Mouse (Mus musculus) R1 (cell line): ENCODE measurements around the gene Actr6.
"Not testable (repeated sequence)": the region's sequence is repeated elsewhere in the genome, so short reads cannot be mapped to it uniquely, and the experiment has no call there.

Source experiments
- DNase-seq: peaks from one replicate; pipeline ENCODE4 v3.0.0-alpha.2; 2018; ENCODE audit warnings: low read depth, low spot score

Gene Actr6

DNA sequence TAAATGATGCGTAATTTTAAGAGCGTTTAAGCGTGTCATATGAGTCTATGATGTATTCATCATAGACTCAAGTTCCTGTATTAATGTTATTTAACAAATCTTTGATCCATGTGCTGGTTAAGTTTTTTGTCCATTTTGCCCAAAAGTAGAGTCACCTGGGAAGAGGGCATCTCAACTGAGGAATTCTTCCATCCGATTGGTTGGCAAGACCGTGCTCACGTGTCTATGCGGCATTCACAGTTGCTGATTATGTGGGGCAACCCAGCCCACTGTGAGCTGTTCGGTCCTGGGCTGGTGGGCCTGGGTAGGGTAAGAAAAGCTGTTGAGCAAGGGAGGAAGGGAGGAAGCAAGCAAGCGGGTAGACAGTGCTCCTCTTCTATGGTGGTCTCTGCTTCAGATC is 6.3 kb upstream of the Actr6 start:
- DNase-seq = no peak

DNA sequence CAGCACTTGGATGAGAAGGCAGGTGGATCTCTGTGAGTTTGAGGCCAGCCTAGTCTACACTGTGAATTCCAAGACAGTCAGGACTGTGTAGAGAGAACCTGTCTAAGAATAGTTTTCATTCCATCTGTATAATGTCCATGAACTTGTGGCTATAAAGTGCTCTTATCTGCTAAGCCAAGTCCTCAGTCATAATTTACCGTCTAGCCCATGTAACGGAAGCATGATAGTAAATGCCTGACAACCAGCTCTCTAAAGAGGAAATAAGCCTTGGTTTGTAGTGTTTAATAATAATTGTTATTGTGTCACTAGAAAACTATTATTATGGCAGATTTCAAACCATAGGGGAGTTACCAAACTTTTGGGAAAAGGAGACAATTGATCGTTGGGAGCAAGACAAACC is 5.8 kb upstream of the Actr6 start:
- no peak for DNase-seq

DNA sequence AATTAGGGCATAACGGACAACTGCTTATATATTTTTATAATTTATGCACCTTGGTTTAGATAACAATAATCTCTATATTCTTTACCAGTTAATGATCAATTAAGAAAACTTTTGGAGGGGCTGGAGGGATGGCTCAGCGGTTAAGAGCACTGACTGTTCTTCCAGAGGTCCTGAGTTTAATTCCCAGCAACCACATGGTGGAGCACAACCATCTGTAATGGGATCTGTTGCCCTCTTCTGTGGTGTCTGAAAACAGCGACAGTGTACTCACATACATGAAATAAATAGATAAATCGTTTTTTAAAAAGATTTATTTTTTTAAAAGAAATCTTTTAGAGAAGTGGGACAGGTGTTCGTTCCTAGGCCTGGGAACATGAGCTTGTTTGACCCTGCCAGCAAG is 5.0 kb upstream of the Actr6 start:
- DNase-seq = no peak

DNA sequence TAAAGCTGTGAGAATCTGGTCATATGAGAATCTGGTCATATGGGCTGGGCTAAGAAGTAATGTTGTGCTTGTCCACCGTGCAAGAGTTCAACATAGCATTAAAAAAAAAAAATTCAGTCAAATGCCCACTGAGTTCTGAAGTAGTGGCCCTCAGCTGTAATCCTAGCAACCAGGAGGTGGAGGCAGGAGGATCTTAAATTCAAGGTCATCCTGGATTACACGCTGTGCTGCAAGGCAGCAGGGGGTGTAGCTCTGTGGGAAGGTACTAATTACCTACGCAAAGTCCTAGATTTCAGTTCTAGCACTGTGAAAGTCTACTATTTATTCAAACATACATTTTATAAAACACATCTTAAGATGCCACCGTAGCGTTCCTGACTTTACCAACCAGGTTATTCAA is 754 bp downstream of the Actr6 start:
- peak; percentile 53 for DNase-seq

DNA sequence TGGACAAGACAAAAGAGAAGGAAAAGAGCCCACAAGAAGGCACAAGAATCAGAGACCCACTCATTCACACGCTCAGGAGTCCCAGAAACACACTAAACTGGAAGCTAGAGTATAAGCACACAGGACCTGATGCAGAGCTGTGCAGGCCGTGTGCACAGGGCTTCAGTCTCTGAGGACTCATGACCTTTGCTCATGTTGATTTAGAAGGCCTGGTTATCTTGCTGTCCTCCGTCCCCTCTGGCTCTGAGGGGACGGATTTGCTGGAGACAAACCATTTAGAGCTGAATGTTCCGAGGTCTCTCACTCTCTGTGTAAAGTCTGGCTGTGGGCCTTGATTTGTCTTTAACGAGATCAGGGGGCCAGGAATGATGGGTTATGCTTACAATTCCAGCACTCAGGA is 1.7 kb downstream of the Actr6 start:
- DNase-seq = no peak

DNA sequence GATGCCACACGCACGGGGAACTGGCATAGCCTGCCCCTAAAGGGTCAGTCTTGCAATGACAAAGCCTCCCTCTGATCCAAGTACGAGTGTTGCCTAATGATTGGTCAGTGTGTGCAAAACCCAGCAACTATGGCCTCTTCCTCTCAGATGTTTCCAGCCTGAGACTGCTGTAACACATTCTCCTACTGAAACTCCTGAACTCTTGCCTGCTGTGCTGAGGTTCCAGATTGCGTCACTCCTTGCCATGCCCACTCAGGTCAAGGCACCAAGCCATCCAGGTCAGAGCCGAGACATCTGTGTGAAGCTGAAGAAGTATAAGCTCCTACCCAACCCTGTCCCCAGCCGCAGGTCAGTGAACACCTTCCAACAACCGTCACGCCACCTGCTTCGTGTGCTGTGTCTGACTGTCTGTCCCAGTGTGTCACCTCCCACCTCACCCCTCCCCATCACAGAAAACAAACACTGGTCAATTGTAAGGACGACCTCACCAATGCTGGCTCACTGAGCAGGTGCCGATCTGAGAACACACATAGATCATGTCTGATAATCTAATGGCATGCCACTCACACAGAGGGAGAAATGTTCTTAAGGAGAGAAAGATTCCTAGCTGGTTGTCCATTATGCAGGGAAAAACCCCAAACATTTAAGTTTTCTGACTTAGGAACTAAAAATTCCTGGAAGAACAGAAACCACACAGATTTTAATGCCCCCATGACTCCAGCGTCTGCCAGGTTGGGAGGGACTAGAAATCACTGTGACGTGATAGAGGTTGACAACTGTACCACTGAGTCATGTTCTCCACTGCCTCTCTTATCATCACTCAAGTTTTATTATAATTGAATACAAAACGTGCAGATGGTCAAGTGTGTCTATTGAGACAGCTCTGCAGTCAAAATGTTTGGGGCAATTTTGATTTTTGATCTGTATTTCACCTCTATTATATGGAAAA is 9.6 kb downstream of the Actr6 start:
- no peak for DNase-seq

DNA sequence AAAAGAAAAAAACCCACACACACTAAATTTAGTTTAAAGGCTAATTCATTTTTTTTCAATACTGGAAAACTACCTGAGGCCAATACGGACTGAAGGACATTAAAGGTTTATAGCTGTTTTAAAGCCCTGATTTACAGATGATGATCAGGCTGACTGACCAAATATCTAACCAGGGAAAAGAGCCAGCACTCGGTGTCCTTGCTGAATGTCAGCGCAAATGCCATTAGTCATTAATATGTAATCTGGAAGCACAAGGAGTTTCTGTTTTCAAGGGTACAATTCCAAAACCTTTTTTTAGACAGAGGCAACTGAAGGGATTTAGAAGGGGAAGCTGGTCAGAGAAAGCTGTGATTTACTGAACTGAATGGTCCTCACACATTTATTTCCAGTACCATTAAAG is 11.3 kb downstream of the Actr6 start:
- no peak for DNase-seq

DNA sequence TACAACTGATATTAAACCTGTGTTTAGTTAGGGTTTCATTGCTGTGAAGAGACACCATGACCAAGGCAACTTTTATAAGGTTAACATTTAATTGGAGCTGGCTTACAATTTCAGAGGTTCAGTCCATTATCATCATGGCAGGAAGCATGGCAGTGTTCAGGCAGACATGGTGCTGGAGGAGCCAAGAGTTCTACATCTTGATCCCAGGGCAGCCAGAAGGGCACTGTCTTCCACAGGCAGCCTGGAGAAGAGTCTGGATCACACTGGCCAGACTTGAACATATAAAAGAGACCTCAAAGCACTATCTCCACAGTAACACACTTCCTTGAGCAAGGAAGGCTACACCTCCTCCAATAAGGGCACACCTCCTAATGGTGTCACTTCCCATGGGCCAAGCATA is 11.8 kb downstream of the Actr6 start:
- DNase-seq = no peak

DNA sequence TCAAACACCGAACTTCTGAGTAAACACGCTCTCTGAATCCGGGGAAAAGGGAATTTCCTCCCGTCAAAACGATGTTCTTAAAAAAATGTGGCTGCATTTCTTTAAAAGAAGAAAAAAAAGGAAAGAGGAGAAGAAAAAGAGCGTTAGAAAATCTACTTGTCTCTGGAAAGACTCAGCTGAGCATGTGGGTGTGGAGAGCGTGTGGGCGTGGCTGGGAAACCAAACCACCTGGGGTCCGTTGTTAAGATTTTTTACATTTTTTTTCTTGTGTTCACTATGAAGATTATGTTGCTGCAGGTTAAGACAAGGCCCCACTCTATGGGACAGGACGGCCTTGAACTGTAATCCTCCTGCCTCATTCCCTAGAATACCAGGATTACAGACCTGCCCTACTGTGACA is 17.2 kb downstream of the Actr6 start:
- peak; percentile 25 for DNase-seq

DNA sequence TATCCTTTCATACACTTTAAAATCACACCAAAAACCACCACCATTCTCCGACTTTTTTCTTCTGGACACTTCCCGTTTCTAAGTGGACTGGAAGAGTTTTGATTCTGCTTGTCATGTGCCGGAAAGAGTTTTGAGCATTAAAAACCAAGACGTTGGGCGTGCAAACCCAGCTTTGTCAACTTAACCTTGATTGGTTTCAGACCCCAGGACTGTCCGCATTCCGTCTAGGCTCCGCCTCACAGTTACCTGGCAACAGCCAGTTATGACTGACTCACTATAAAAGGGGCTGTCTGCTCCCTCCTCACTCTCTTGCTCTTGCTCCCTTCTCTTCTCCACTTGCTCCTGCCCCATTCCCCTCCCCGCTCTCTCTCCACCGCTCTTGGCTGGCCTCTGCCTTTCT is 23.4 kb downstream of the Actr6 start:
- DNase-seq = peak; percentile 57

DNA sequence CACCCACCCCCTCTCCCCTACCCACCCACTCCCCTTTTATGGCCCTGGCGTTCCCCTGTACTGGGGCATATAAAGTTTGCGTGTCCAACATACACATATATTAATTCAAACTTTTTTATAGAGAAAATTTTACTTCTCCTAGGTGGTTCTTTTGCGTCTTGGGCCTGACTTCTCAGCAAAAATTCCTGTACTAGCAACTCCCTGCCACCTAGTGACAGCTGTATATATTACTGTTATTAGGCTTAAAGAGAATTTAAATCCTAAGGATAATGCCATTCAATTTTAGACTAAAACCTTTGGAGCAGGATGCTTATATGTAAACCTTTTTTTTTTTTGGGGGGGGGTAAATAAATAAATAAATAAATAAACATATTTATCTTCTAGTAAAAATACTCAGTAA is 24.7 kb downstream of the Actr6 start:
- no peak for DNase-seq

DNA sequence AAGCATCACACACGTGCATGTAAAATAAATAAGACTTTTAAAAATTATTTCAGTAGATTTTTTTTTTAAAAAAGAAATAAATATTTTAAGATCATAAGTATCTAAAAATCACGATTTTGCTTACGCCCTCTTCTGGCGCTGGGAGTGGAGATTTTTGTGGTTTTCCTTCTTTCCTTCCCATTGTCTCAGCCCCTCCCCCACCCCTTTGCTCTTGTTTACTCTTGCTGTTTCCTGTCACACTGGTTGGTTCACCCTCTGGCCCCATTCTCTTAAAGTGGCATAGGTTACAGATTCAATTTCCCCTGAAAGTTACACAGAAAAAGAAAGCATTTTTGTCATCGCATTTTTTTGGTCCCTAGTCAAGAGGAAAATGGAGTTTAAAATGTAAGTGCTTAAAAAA is 29.1 kb downstream of the Actr6 start:
- peak; percentile 44 for DNase-seq

DNA sequence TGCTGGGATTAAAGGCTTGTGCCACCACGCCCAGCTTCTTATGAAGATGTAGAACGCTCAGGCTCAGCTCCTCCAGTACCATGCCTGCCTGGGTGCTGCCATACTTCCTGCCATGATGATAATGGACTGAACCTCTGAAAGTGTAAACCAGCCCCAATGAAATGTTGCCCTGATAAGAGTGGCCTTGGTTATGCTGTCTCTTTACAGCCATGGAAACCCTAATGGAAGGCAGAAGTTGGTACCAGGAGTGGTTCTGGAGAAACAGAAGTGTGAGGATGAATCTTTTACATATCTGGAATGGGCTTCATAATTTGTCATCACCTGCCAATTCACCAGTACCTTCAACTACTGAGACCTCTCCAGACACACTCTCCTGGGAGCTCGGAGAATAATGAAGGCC is 34.1 kb downstream of the Actr6 start:
- DNase-seq = no peak

DNA sequence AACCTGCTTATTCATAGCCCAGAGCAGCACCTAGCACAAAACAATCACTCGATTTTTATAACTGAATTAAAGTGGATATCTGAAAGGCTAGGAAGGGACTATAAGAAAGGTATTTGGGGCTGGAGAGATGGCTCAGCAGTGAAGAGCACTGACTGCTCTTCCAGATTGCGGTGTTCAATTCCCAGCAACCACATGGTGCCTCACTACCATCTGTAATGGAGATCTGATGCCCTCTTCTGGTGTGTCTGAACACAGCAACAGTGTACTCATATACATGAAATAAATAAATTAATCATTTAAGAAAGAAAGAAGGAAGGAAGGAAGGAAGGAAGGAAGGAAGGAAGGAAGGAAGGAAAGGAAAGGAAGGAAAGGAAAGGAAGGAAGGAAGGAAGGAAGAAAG is 35.8 kb downstream of the Actr6 start:
- not testable (repeated sequence) for DNase-seq

DNA sequence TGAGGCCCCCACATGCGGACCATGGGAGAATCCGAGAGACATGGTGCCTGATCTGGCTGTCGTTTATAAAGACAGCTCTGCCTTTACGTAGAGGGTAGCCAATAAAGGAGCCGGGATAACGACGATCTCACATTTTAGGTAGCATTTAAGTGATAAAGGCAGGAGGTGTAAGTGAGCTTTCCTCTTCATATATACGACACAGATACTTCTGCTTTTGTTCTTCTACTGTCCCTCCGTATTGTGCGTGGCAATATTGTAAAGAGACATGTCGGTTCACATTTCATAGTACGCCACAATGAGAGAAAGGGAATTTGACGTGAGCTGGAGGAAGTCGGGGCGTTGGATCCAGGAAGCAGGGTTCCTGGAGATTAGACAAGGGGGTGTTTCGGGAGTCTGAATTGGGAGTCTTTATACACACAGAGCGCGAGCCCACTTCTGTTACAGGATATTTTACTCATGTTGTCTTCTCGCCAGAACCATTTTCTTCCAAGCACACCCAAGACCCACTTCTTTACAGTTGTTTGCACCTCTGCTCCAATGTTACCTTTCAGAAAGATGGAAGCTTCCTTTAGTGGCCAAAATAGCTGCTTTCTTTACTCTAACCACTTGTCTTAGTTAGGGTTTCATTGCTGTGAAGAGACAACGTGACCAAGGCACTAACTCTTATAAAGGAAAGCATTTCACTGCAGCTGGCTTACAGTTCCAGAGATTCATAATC is 36.7 kb downstream of the Actr6 start:
- no peak for DNase-seq

DNA sequence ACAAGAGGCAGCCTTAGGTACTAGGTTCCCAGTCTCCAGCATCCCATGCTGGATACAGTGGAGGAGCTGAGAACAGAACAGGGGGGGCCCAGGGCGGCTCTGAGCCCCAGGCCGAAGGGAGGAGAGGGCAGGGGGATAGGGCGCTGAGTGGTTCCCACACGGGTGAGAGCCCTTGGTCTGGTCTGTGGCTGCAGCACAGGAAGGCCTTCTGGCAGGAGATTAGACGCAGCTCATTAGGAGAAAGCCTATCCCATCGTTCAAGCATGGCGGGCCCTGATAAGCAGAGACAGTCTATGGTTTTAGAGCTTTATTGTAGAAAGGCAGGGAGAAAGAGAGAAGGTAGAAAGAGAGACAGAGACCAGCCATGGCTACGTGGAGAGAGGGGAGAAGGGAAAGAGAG is 42.1 kb downstream of the Actr6 start:
- DNase-seq = no peak

DNA sequence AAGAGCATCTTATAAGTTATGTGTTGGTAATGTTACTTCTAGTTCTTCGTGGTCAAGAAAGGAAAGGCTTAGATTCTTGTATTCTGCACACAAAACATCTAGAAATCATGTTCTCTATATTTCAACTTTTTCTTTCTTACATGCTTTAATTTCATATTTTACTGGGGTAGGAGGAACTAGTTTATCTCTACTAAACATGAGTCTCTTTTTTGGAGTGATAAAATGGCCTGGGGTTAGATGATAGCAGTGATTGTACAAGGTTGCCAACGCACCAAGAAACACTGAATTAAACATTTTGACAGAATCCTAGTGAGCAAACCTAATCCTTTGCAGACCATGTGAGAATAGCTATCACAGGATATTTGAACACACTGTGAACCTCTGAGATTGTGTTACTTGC is 44.6 kb downstream of the Actr6 start:
- DNase-seq = no peak

DNA sequence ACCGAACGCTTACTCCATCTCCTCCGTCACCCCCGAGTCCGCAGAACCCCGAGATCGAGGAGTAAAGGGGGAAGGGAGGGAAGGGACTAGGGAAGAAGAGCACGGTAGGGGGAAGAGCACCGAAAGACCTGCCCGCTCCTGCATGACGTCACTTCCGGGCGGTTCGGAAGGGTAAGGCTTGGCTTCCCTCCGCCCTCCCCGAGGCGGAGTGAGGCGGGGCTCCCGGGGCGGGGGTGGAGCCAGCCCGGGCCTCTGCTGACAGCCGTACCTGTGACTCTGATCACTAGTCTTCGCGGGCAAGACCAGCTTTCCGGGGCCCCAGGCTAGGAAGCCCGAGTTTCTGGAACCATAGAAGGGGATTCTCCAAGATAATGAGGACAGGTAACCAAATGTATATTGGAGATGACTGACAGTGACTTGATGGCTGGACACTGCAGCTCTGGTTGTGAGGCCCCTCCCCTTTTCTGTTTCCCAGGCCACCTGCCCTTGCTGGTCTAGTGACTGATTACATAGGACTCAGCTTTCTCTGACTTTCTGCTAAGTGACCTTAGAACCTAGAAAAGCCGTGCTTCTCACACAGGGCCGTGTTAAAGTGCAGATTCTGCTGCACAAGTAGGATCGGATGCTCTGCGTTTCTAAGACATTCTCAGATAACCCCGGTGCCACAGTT is 45.8 kb downstream of the Actr6 start, which contains the start of gene Scyl2:
TSS of gene Scyl2 (minus strand) at position 147 of the 670 bp plus-strand sequence.
- peak; percentile 94 for DNase-seq

DNA sequence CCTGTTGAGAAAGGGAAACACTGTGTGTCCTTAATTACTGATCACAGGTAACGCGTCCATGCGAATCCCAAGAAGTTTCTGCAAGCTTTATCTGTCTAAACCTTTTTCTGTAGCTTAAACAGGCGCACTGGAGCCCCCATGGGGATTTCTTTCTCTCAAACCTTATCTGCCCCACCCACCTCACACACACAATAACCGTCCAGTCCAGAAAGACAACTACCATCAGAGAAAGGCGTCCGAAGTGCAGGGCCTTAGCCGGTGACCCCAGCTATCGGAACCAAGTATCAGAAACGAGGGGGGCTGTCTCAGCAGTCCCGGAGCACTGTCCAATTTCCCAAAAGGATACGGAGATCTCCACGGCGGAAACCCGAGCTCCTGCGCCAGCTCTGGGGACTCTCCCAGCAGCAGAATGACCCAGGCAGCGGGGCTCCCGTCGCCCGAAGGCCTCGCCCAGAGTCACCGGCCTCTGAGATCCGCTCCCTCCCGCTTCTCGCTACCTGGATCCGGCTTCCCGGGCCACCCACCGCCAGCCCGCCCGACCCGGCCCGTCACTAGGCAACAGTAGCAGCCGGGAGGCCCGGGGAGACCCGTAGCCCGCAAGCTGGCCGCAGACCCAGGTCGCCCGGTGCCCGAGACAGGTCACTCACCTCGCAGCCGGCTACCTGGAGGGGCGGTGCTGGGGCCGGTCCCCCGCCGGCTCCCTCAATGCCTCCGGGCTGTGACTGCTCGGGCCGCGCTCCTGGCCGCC is 46.5 kb downstream of the Actr6 start:
- DNase-seq = peak; percentile 23

DNA sequence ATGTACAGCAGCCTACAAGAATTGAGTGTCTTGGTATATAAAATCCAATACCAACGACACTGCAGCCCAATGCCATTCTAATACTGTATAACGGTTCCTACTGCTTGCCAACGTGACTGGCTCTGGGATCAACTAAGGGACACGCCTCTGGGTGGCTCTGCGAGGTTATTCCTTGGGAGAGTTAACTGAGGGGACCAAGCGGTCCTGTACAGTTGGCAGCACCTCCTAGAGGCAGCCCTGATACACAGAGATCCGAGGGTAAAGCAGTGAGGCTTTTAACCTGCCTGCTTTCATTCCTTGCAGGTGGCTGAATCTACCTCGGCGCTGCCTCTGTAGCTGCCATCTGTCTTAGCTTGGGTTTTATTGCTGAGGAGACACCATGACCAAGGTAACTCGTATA is 49.1 kb downstream of the Actr6 start:
- peak; percentile 50 for DNase-seq

DNA sequence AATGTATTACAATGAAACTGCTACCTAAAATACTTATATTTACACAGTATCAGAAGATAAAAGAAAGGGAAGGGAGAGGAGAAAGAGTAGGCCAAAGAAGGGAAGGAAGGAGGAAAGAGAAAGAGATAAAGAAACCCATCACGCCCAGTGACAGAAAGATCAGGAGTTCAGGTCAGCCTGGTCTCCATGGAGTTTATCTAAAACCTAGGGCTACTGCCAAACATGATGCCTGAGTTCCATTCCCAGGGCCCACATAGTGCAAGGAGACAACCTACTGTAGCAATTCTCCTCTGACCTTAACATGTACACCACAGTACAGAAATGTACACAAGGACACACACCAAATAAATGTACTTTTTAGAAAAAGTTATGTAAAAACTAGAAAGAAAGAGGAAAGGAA is 49.9 kb downstream of the Actr6 start:
- DNase-seq = no peak

DNA sequence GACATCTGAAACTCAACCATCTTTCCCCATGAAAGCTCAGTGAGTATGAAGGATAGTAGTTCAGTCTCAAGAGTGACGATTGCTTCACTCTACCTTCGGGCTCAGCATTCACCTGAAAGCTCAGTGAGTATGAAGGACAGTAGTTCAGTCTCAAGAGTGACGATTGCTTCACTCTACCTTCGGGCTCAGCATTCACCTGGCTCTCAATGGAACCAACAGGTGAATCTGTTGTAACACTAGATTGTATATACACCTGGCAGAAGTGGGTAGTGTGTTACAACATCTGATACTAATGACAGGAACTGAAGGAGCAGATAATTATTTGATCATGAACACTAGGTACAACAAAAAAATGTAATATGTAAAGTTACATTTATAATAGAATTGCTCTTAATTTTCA is 50.4 kb downstream of the Actr6 start:
- DNase-seq = no peak
